Mouse (Mus musculus): ENCODE results near the gene Clmn. TPM values are rescaled to one million over a fixed set of nuclear protein-coding genes. Genes with fewer than 3 reads are reported as not detected.

The Clmn gene
- polyA plus RNA-seq (2015; fragmentation: Nextera tagmentation; extraction: Ambion mirVana) = 0.49 and 0.76 TPM in 2 replicates

DNA sequence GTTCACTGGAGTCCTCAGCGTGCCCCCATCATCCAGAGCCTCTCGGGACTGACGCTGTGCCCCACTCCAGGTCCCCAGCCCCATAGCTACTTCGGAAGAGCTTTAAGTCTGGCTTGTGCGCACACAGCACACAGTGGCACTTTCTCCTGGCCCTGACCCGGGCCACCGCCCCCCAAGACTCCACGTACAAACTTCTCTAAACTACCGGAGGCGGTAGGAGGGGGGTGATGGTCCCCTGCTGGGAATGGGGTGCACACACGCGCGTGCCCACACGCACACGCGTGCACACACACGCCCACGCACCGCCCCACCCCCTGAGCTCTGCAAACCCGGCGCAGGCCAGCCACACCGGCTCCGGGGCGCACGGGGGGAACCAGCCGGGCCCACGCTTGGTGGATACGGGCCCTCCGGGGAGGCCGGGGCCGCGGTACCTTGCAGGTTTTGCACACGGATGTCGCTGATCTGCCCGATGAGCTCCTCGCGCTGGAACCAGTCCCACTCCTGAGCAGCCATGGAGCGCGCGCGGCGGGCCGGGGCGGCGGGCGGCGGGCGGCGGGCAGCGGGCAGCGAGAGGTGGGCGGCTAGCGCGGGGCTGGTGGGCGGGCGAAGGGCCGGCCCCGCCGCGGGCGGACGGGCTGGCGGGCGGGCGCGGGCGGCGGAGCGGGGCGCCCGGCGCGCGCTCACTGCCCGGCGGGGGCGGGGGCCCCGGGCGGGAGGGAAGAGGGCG lies at the start of gene Clmn:
Clmn (minus strand) TSS at position 638 of the 727 bp plus-strand sequence.
- no peak within 1 kb of the TSS for H3K27ac ChIP-seq (ENCODE audit: low read length)
- ATAC-seq (replicated peaks; ENCODE audit: extremely low read depth, insufficient read depth, low FRiP score) = 0 out of 2 replicates have a peak, but pooled peaks have one; percentile 28

DNA sequence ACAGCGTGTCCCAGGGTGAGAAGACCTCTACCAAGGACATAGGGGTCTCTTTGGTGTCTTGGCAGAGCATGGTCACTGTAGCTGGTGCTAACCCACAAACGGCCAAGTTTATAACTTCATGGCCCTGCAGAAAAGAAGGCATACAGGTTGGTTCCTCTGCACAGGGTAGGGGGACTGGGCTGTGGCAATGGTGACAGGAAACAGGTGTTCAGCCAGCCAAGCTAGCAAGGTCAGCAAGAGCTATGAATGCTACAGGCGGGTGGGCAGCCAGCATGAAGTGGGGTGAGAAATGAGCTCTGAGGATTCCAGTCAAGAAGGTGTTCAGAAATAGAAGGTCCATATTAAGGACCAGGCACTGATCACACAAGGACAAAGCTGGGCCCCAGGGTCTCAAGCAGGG lies 48.1 kb upstream of the Clmn start:
- Histone ChIP-seq H3K4me3 (ENCODE audit: low read length) (no peak overlapping the region), H3K36me3 (ENCODE audit: control insufficient read depth, insufficient read depth) (no peaks in the 10 kb centered on the region), H3K27me3 (ENCODE audit: control insufficient read depth, insufficient read depth, low read length) (no peaks in the 10 kb centered on the region), H3K9me3 (replicated peaks; ENCODE audit: control insufficient read depth, low read length) (no peaks in the 10 kb centered on the region), H3K27ac (ENCODE audit: low read length) (no peak overlapping the region), H3K4me2 (ENCODE audit: low read depth, low read length) (no peak overlapping the region), H3K4me1 (ENCODE audit: control insufficient read depth, insufficient read depth, low read length) (peaks cover 5% of the 10 kb centered on the region; the same call in 1 of the 2 replicates), H3K9ac (ENCODE audit: low read length) (no peak overlapping the region)
- ATAC-seq (replicated peaks; ENCODE audit: extremely low read depth, insufficient read depth, low FRiP score) = no peak
- WGBS = 69% methylated on average over 3 of the region's 3 CpGs

More for the DNA sequence above, at the start of gene Clmn:
- Histone ChIP-seq H3K4me1 (ENCODE audit: control insufficient read depth, insufficient read depth, low read length) (0 out of 2 replicates have a peak, but pooled peaks cover 3% of the 10 kb centered on the region), H3K4me3 (ENCODE audit: low read length) (peak within 1 kb of the TSS; percentile 69), H3K36me3 (ENCODE audit: control insufficient read depth, insufficient read depth) (no peaks in the 10 kb centered on the region), H3K27me3 (ENCODE audit: control insufficient read depth, insufficient read depth, low read length) (no peaks in the 10 kb centered on the region), H3K9me3 (replicated peaks; ENCODE audit: control insufficient read depth, low read length) (peaks cover 10% of the 10 kb centered on the region; the same call in 1 of the 2 replicates), H3K4me2 (ENCODE audit: low read depth, low read length) (peak within 1 kb of the TSS; percentile 97), H3K9ac (ENCODE audit: low read length) (peak within 1 kb of the TSS; percentile 71)
- WGBS = under 1% methylated on average over 61 of the region's 80 CpGs

DNA sequence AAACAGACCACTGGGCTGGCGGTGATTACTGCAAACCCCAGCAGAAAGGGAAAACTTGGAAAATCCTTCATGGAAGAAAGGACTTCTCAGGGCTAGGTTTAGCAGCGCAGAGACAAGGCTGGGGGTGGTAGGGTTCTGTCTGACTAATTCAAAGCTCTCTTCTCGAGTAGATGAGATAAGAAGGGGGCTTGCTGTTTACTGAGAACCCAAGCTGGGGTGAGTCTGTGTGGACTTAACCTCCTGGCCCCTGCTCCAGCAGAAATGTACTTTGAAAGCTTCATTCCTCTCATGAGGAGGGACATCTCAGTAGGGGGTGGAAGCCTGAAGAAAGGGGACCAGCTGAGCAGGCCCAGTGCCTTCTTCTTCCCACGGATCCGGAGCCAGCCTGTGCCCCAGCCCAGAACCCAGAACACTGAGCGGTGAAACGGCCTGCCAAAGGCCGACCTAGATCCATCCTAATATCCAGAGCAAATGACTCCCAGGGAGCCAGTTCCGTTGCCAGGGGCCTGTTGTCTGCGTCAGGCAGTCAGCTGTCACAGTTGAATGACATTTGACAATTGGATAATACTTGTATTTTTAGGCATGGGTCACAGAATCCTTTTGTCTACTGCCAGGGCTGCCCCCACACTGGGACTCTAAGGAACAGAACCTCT lies 47.5 kb upstream of the Clmn start:
- 53% methylated on average over 10 of the region's 10 CpGs for WGBS
- Histone ChIP-seq H3K9ac (ENCODE audit: low read length) (no peak overlapping the region), H3K4me3 (ENCODE audit: low read length) (no peak overlapping the region), H3K27me3 (ENCODE audit: control insufficient read depth, insufficient read depth, low read length) (no peaks in the 10 kb centered on the region), H3K36me3 (ENCODE audit: control insufficient read depth, insufficient read depth) (no peaks in the 10 kb centered on the region), H3K4me1 (ENCODE audit: control insufficient read depth, insufficient read depth, low read length) (peaks cover 7% of the 10 kb centered on the region; the same call in 1 of the 2 replicates), H3K27ac (ENCODE audit: low read length) (no peak overlapping the region), H3K4me2 (ENCODE audit: low read depth, low read length) (no peak overlapping the region), H3K9me3 (replicated peaks; ENCODE audit: control insufficient read depth, low read length) (no peaks in the 10 kb centered on the region)
- ATAC-seq (replicated peaks; ENCODE audit: extremely low read depth, insufficient read depth, low FRiP score) = no peak

DNA sequence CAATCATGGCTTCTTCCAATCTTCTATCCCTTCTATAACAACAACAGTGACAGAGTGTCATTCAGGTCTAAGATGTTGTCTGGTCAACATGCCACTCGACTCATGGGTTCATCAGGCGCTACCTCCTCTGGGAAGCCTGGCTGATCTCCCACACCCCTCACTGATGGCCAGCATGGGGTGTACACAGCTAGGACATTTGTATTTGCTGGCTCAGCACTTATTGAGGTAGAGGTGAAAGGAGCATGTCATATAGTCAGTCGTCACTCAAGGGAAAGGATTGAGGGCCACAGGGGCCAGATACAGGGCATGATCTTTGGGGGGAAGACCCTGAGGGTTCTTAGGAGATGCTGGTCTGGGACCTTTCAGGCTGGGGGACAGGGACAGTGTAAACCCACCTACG lies 44.9 kb upstream of the Clmn start:
- WGBS = 84% methylated on average over 4 of the region's 4 CpGs
- Histone ChIP-seq H3K4me2 (ENCODE audit: low read depth, low read length) (no peak overlapping the region), H3K4me3 (ENCODE audit: low read length) (no peak overlapping the region), H3K4me1 (ENCODE audit: control insufficient read depth, insufficient read depth, low read length) (peaks cover 7% of the 10 kb centered on the region; the same call in 1 of the 2 replicates), H3K36me3 (ENCODE audit: control insufficient read depth, insufficient read depth) (no peaks in the 10 kb centered on the region), H3K9ac (ENCODE audit: low read length) (no peak overlapping the region), H3K9me3 (replicated peaks; ENCODE audit: control insufficient read depth, low read length) (0 out of 2 replicates have a peak, but pooled peaks cover 2% of the 10 kb centered on the region), H3K27ac (ENCODE audit: low read length) (no peak overlapping the region), H3K27me3 (ENCODE audit: control insufficient read depth, insufficient read depth, low read length) (no peaks in the 10 kb centered on the region)
- ATAC-seq (replicated peaks; ENCODE audit: extremely low read depth, insufficient read depth, low FRiP score) = no peak

DNA sequence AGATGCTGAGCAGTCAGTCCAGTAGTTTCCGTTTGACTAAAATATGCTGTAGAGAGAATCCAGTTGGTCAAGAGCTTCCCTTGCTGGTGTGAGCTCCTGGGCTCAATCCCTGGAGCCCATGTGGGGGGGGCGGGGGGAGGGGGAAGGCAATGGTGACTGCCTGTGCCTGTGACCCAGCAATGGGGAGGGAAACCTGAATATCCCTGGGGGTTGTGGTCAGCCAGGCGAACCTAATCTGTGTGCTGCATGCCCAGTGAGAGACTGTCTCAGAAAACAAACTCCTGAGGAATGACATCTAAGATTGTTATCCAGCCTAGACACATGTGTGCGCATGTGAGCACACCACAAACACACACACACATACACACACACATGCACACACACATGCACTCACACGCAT lies 44.1 kb upstream of the Clmn start:
- no peak overlapping the region for H3K4me3 ChIP-seq (ENCODE audit: low read length)
- 68% methylated on average over 5 of the region's 5 CpGs for WGBS
- no peak for ATAC-seq (replicated peaks; ENCODE audit: extremely low read depth, insufficient read depth, low FRiP score)
- H3K27me3 ChIP-seq (ENCODE audit: control insufficient read depth, insufficient read depth, low read length) = no peaks in the 10 kb centered on the region
- H3K4me2 ChIP-seq (ENCODE audit: low read depth, low read length) = no peak overlapping the region
- no peaks in the 10 kb centered on the region for H3K36me3 ChIP-seq (ENCODE audit: control insufficient read depth, insufficient read depth)
- H3K9ac ChIP-seq (ENCODE audit: low read length) = no peak overlapping the region
- H3K4me1 ChIP-seq (ENCODE audit: control insufficient read depth, insufficient read depth, low read length) = peaks cover 7% of the 10 kb centered on the region; the same call in 1 of the 2 replicates
- 0 out of 2 replicates have a peak, but pooled peaks cover 2% of the 10 kb centered on the region for H3K9me3 ChIP-seq (replicated peaks; ENCODE audit: control insufficient read depth, low read length)
- H3K27ac ChIP-seq (ENCODE audit: low read length) = no peak overlapping the region

DNA sequence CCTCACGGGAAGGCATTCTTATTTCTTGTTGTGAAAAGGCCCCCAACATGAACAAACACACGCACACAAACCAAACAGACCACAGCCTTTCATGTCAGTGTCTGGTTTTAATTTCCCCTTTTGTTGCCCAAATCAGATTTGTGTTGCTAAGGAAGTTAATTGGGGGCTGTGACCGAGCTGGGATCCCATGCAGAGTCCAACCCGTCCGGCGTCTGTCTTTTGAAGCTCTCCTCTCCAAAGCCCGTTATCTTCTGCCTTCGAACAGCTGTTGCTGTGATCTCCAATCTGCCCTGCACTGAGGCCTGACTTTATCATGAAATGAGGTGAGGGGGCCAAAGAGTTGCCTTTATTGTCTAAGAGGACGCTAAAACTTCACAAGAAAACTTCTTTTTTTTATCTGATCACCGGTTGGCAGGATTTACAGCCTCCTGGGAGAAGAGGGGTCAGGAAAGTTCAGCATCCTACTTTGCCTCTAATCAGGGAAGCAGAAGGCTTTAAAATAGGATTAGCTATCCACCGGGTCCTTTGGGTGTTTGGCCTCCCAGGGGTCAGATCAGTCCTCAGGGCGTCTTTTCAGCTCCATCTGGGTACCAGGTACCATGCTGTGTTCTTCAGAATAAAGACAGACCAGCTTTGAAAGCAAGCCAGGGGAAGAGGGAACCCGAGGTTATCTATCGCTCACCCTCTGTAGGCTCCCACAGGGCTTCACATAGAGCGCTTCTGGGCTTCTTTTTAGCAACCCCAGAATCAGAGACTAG lies 43.3 kb upstream of the Clmn start:
- no peak overlapping the region for H3K27ac ChIP-seq (ENCODE audit: low read length)
- H3K9me3 ChIP-seq (replicated peaks; ENCODE audit: control insufficient read depth, low read length) = 0 out of 2 replicates have a peak, but pooled peaks cover 2% of the 10 kb centered on the region
- H3K27me3 ChIP-seq (ENCODE audit: control insufficient read depth, insufficient read depth, low read length) = no peaks in the 10 kb centered on the region
- H3K9ac ChIP-seq (ENCODE audit: low read length) = no peak overlapping the region
- H3K4me3 ChIP-seq (ENCODE audit: low read length) = no peak overlapping the region
- H3K4me1 ChIP-seq (ENCODE audit: control insufficient read depth, insufficient read depth, low read length) = peaks cover 7% of the 10 kb centered on the region; the same call in 1 of the 2 replicates
- WGBS = 15% methylated on average over 15 of the region's 15 CpGs
- no peaks in the 10 kb centered on the region for H3K36me3 ChIP-seq (ENCODE audit: control insufficient read depth, insufficient read depth)
- no peak overlapping the region for H3K4me2 ChIP-seq (ENCODE audit: low read depth, low read length)
- no peak for ATAC-seq (replicated peaks; ENCODE audit: extremely low read depth, insufficient read depth, low FRiP score)

DNA sequence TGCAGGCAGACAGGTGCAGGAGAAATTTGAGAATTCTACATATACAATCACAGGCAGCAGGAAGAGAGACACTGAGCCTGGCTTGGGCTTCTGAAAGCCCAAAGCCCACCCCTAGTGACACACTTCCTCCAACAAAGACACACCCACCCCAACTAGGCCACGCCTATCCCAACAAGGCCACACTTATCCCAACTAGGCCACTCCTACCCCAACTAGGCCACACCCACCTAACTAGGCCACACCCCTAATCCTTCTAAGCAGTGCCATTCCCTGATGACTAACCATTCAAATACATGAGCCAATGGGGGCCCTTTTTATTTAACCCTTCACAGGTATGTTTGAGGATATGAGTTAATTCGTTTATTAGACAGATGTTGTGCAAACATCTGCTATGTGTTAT lies 42.3 kb upstream of the Clmn start:
- peaks cover 7% of the 10 kb centered on the region; the same call in 1 of the 2 replicates for H3K4me1 ChIP-seq (ENCODE audit: control insufficient read depth, insufficient read depth, low read length)
- WGBS = 89% methylated on average over 2 of the region's 2 CpGs
- ATAC-seq (replicated peaks; ENCODE audit: extremely low read depth, insufficient read depth, low FRiP score) = no peak
- H3K27me3 ChIP-seq (ENCODE audit: control insufficient read depth, insufficient read depth, low read length) = no peaks in the 10 kb centered on the region
- no peak overlapping the region for H3K9ac ChIP-seq (ENCODE audit: low read length)
- H3K36me3 ChIP-seq (ENCODE audit: control insufficient read depth, insufficient read depth) = no peaks in the 10 kb centered on the region
- H3K9me3 ChIP-seq (replicated peaks; ENCODE audit: control insufficient read depth, low read length) = 0 out of 2 replicates have a peak, but pooled peaks cover 2% of the 10 kb centered on the region
- H3K27ac ChIP-seq (ENCODE audit: low read length) = no peak overlapping the region
- no peak overlapping the region for H3K4me3 ChIP-seq (ENCODE audit: low read length)
- no peak overlapping the region for H3K4me2 ChIP-seq (ENCODE audit: low read depth, low read length)

DNA sequence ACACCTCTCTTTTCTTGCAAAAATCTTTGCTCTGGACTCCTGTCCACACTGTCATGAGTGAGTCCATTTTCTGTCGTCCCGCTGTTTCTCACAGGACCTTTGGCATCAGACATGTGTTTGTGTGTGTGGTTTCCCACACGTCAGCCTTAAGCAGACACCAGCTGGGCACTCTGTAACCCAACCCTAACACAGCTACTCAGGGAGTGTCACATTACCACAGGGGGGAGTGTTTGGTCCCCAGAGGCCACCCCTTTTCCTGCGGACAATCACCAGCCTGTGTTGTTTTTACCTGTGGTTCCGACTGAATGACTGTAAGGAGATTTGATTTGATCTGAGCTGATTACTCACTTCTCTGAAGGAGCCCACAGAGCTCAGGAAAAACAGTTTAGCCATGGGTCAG lies 39.3 kb upstream of the Clmn start:
- H3K9ac ChIP-seq (ENCODE audit: low read length) = no peak overlapping the region
- no peaks in the 10 kb centered on the region for H3K36me3 ChIP-seq (ENCODE audit: control insufficient read depth, insufficient read depth)
- H3K4me3 ChIP-seq (ENCODE audit: low read length) = no peak overlapping the region
- H3K4me2 ChIP-seq (ENCODE audit: low read depth, low read length) = no peak overlapping the region
- 16% methylated on average over 5 of the region's 5 CpGs for WGBS
- H3K4me1 ChIP-seq (ENCODE audit: control insufficient read depth, insufficient read depth, low read length) = peaks cover 11% of the 10 kb centered on the region; the same call in 1 of the 2 replicates
- H3K27ac ChIP-seq (ENCODE audit: low read length) = no peak overlapping the region
- H3K27me3 ChIP-seq (ENCODE audit: control insufficient read depth, insufficient read depth, low read length) = no peaks in the 10 kb centered on the region
- H3K9me3 ChIP-seq (replicated peaks; ENCODE audit: control insufficient read depth, low read length) = 0 out of 2 replicates have a peak, but pooled peaks cover 2% of the 10 kb centered on the region
- ATAC-seq (replicated peaks; ENCODE audit: extremely low read depth, insufficient read depth, low FRiP score) = no peak
